Mouse (Mus musculus) bone marrow macrophage, adult 2 months (primary cell): ENCODE measurements around the gene Mut. TPM values are rescaled to one million over a fixed set of nuclear protein-coding genes. Genes with fewer than 3 reads are reported as not detected.
A peak's percentile ranks its signal among the peaks of the same experiment; 100 is the strongest.

ENCODE experiments used
- H3K27ac ChIP-seq: 2 replicates; pipeline ENCODE4 v1.5.1; 2012; ENCODE audit warnings: low read depth, low read length; ENCODE audit not compliant: insufficient read depth
- H3K4me1 ChIP-seq: 2 replicates; pipeline ENCODE4 v1.6.1; 2012; ENCODE audit warnings: low read length; ENCODE audit not compliant: control insufficient read depth, insufficient read depth
- H3K4me3 ChIP-seq: 2 replicates; pipeline ENCODE4 v1.5.1; 2012; ENCODE audit warnings: mild to moderate bottlenecking, low read length, moderate library complexity; ENCODE audit not compliant: insufficient read depth
- CTCF ChIP-seq: IDR thresholded peaks from 2 replicates; pipeline ENCODE4 v1.5.1; 2012; ENCODE audit warnings: low read depth, mild to moderate bottlenecking, low read length, moderate library complexity
- POLR2A ChIP-seq: IDR thresholded peaks from 2 replicates; pipeline ENCODE4 v1.6.1; 2012; ENCODE audit warnings: mild to moderate bottlenecking, low read depth, low read length, borderline replicate concordance
- polyA plus RNA-seq: library from polyadenylated mRNA; stranded (reverse); fragments of >200 nt; gene quantifications from 2 replicates; pipeline ENCODE4 v1.2.4, GENCODE M21; 2012; ENCODE audit not compliant: missing spikeins, insufficient read depth, insufficient read length

Gene Mut
- polyA plus RNA-seq, 1 experiment = 22.0 TPM

- no peak overlapping the region for H3K27ac ChIP-seq
Observed at GRCm38 (mm10) chr17:40915499-40915898, 19.0 kb upstream of the Mut start.

GRCm38 (mm10) chr17:40933985-40934384 lies 500 bp upstream of the Mut start:
- Histone ChIP-seq H3K27ac (peak overlapping the region; percentile 14), H3K4me1 (peaks cover 2% of the 10 kb centered on the region; the same call in 1 of the 2 replicates), H3K4me3 (peak overlapping the region; percentile 80)
- TF ChIP-seq CTCF (no peak; the same call in 1 of the 2 replicates), POLR2A (no peak)

More at GRCm38 (mm10) chr17:40915499-40915898, 19.0 kb upstream of the Mut start:
- no peak overlapping the region for H3K4me3 ChIP-seq
- no peak for TF ChIP-seq POLR2A
- no peaks in the 10 kb centered on the region for H3K4me1 ChIP-seq

- H3K27ac ChIP-seq = peak overlapping the region; percentile 50
- H3K4me1 ChIP-seq = peaks cover 4% of the 10 kb centered on the region; the same call in 1 of the 2 replicates
- TF ChIP-seq POLR2A (no peak), CTCF (no peak)
- no peak overlapping the region for H3K4me3 ChIP-seq
Observed at GRCm38 (mm10) chr17:40948518-40948917, 14.0 kb downstream of the Mut start.

- Histone ChIP-seq H3K4me1 (no peaks in the 10 kb centered on the region), H3K27ac (no peak overlapping the region), H3K4me3 (no peak overlapping the region)
- TF ChIP-seq CTCF = no peak
- TF ChIP-seq POLR2A = no peak
Observed at GRCm38 (mm10) chr17:40977914-40978313, 43.4 kb downstream of the Mut start.

- Histone ChIP-seq H3K4me1 (no peaks in the 10 kb centered on the region), H3K4me3 (no peak overlapping the region), H3K27ac (no peak overlapping the region)
- TF ChIP-seq CTCF (no peak), POLR2A (no peak)
Observed at GRCm38 (mm10) chr17:40992102-40992501, 57.6 kb downstream of the Mut start.

Other genes with a start within 250 kb of the Mut start
- gene Esp1, start 207.6 kb upstream of the Mut start, polyA plus RNA-seq = not detected in 2 replicates
- gene Crisp2, start 127.7 kb upstream of the Mut start, polyA plus RNA-seq = not detected in 2 replicates
- gene Rhag, start 123.6 kb upstream of the Mut start, polyA plus RNA-seq = 0.39 TPM in 1 of 2 replicates, not detected in the other
- 2.9 and 3.4 TPM in 2 replicates for gene 9130008F23Rik, start 54.1 kb upstream of the Mut start, polyA plus RNA-seq
- gene Glyatl3, start 20.3 kb upstream of the Mut start, polyA plus RNA-seq = not detected in 2 replicates
- gene Cenpq, start 362 bp downstream of the Mut start, polyA plus RNA-seq = 11.4 and 14.2 TPM in 2 replicates